Mouse (Mus musculus) layer of hippocampus, postnatal 36 days (tissue): ENCODE results near the gene Iqce. TPM values are rescaled to one million over a fixed set of nuclear protein-coding genes. Genes with fewer than 3 reads are reported as not detected.

Experiments used
- DNase-seq, 2 experiments: peaks; one replicate each; pipeline ENCODE4 v3.0.0; 2022
- total RNA-seq, 2 experiments: library from RNA; stranded (reverse); gene quantifications; 2 replicates each; pipeline ENCODE4 v1.2.3; 2021

Iqce gene
- total RNA-seq, 2 experiments from 2014 or later: 48.7 to 66.2 TPM

- no peak for DNase-seq
Measured at GRCm38 (mm10) chr5:140661427-140661826, 40.8 kb downstream of the Iqce start.

- DNase-seq: no peak
Measured at GRCm38 (mm10) chr5:140660398-140660797, 41.8 kb downstream of the Iqce start.

GRCm38 (mm10) chr5:140659607-140660272 is 42.4 kb downstream of the Iqce start:
- DNase-seq: peak; percentile 71 to 81

GRCm38 (mm10) chr5:140654096-140654845 is 47.9 kb downstream of the Iqce start:
- no peak for DNase-seq

GRCm38 (mm10) chr5:140652587-140652986 is 49.6 kb downstream of the Iqce start:
- DNase-seq: no peak

GRCm38 (mm10) chr5:140651231-140651630 is 50.9 kb downstream of the Iqce start:
- DNase-seq: no peak

GRCm38 (mm10) chr5:140649881-140650414 is 52.2 kb downstream of the Iqce start:
- DNase-seq: no peak

GRCm38 (mm10) chr5:140649101-140649667 is 53.0 kb downstream of the Iqce start:
- DNase-seq: peak; percentile 95 to 96

- no peak for DNase-seq
Measured at GRCm38 (mm10) chr5:140648519-140649100, 53.6 kb downstream of the Iqce start, which contains the start of gene Ttyh3. Gene Ttyh3 (minus strand): TSS chr5:140649031.

GRCm38 (mm10) chr5:140647821-140648518 is 54.2 kb downstream of the Iqce start:
- DNase-seq: peak; percentile 68 to 69

GRCm38 (mm10) chr5:140647031-140647760 is 55.0 kb downstream of the Iqce start:
- peak; percentile 60 to 67 for DNase-seq

- no peak for DNase-seq
Measured at GRCm38 (mm10) chr5:140646171-140646570, 56.0 kb downstream of the Iqce start.

GRCm38 (mm10) chr5:140645454-140645853 is 56.7 kb downstream of the Iqce start:
- no peak for DNase-seq

- DNase-seq: no peak
Measured at GRCm38 (mm10) chr5:140644702-140645201, 57.4 kb downstream of the Iqce start.

- DNase-seq: no peak
Measured at GRCm38 (mm10) chr5:140644263-140644662, 57.9 kb downstream of the Iqce start.

- DNase-seq: no peak
Measured at GRCm38 (mm10) chr5:140642076-140642475, 60.1 kb downstream of the Iqce start.

- no peak for DNase-seq
Measured at GRCm38 (mm10) chr5:140641254-140641928, 60.8 kb downstream of the Iqce start.

GRCm38 (mm10) chr5:140640812-140641211 is 61.4 kb downstream of the Iqce start:
- no peak for DNase-seq

GRCm38 (mm10) chr5:140639871-140640270 is 62.3 kb downstream of the Iqce start:
- DNase-seq: no peak

- no peak for DNase-seq
Measured at GRCm38 (mm10) chr5:140639312-140639711, 62.9 kb downstream of the Iqce start.

GRCm38 (mm10) chr5:140638484-140638883 is 63.7 kb downstream of the Iqce start:
- no peak for DNase-seq
